Mouse (Mus musculus) lung, postnatal 0 days (tissue): ENCODE data around the gene Dnaja2. TPM values are rescaled to one million over a fixed set of nuclear protein-coding genes. Genes with fewer than 3 reads are reported as not detected.

Experiments used
- ATAC-seq: fragments of 200-750 bp; cut with Nextera tagmentation; 2 replicates; pipeline ENCODE4 v1.8.0; 2017; ENCODE audit warnings: moderate library complexity
- DNase-seq: peaks from one replicate; pipeline ENCODE4 v3.0.0-alpha.2; 2016; ENCODE audit warnings: low spot score
- H3K27ac ChIP-seq: fragments of 300-500 bp; sonication (generic); 2 replicates; pipeline ENCODE4 v1.5.1; 2014; ENCODE audit warnings: antibody characterized with exemption, mild to moderate bottlenecking, low read length, mixed read lengths
- H3K27me3 ChIP-seq: fragments of 300-500 bp; sonication (generic); replicated peaks from 2 replicates; pipeline ENCODE4 v1.6.1; 2014; ENCODE audit warnings: low read length, mixed read lengths; ENCODE audit not compliant: insufficient read depth
- H3K36me3 ChIP-seq: fragments of 300-500 bp; sonication (generic); 2 replicates; pipeline ENCODE4 v1.6.1; 2014; ENCODE audit warnings: low read length, mixed read lengths; ENCODE audit not compliant: insufficient read depth
- H3K4me1 ChIP-seq: fragments of 300-500 bp; sonication (generic); 2 replicates; pipeline ENCODE4 v1.6.1; 2014; ENCODE audit warnings: antibody characterized with exemption, low read depth, low read length, mixed read lengths; ENCODE audit not compliant: insufficient read depth
- H3K4me2 ChIP-seq: fragments of 300-500 bp; sonication (generic); replicated peaks from 2 replicates; pipeline ENCODE4 v1.6.1; 2014; ENCODE audit warnings: low read depth, mild to moderate bottlenecking, low read length, moderate library complexity, mixed read lengths
- H3K4me3 ChIP-seq: fragments of 300-500 bp; sonication (generic); 2 replicates; pipeline ENCODE4 v1.5.1; 2014; ENCODE audit warnings: low read depth, low read length
- H3K9ac ChIP-seq: fragments of 300-500 bp; sonication (generic); replicated peaks from 2 replicates; pipeline ENCODE4 v1.6.1; 2014; ENCODE audit warnings: low read depth, mild to moderate bottlenecking
- H3K9me3 ChIP-seq: fragments of 300-500 bp; sonication (generic); 2 replicates; pipeline ENCODE4 v1.6.1; 2016; ENCODE audit warnings: low read length, mixed read lengths
- CTCF ChIP-seq: IDR thresholded peaks from 2 replicates; pipeline ENCODE4 v1.5.1; 2016; ENCODE audit warnings: antibody characterized with exemption, mild to moderate bottlenecking
- EP300 ChIP-seq: IDR thresholded peaks from 2 replicates; pipeline ENCODE4 v1.6.1; 2016; ENCODE audit warnings: antibody characterized with exemption, mild to moderate bottlenecking, control low read depth
- WGBS: fragments of 180-500 bp; shearing (Covaris S2); extraction: QIAGEN DNeasy Blood & Tissue Kit; methylation state at CpG from one replicate; pipeline ENCODE4 v1.1.7; 2014; 5-methylcytosine and 5-hydroxymethylcytosine counted together
- polyA plus RNA-seq: library from polyadenylated mRNA; unstranded; fragments of >200 nt; fragmentation: Nextera tagmentation; extraction: Ambion mirVana; gene quantifications from 2 replicates; pipeline ENCODE4 v1.2.1, GENCODE M21; 2015

The Dnaja2 gene
- polyA plus RNA-seq, 1 experiment from 2014 or later, result 95.7 TPM

- H3K36me3 ChIP-seq, result peaks cover 22% of the 10 kb centered on the region; the same call in 1 of the 2 replicates
- 100% methylated on average over 2 of the region's 2 CpGs for WGBS
- no peak for TF ChIP-seq EP300
- TF ChIP-seq CTCF, result no peak
Measured at GRCm38 (mm10) chr8:85536332-85536731, 18.8 kb downstream of the Dnaja2 start.

GRCm38 (mm10) chr8:85534163-85534562, 21.0 kb downstream of the Dnaja2 start:
- ATAC-seq, result no peak; the same call in 1 of the 2 replicates
- WGBS, result 69% methylated on average over 1 of the region's 1 CpGs
- Histone ChIP-seq H3K27me3 (no peaks in the 10 kb centered on the region), H3K4me1 (no peaks in the 10 kb centered on the region), H3K9me3 (no peaks in the 10 kb centered on the region), H3K36me3 (peaks cover 10% of the 10 kb centered on the region; the same call in 1 of the 2 replicates), H3K4me2 (no peak overlapping the region), H3K4me3 (no peak overlapping the region), H3K9ac (no peak overlapping the region), H3K27ac (peak overlapping the region; percentile 43)
- DNase-seq, result no peak
- TF ChIP-seq EP300 (no peak), CTCF (no peak)

More at GRCm38 (mm10) chr8:85536332-85536731, 18.8 kb downstream of the Dnaja2 start:
- no peaks in the 10 kb centered on the region for H3K27me3 ChIP-seq
- H3K9me3 ChIP-seq, result no peaks in the 10 kb centered on the region
- H3K4me1 ChIP-seq, result no peaks in the 10 kb centered on the region
- no peak for DNase-seq
- H3K4me3 ChIP-seq, result no peak overlapping the region
- no peak overlapping the region for H3K27ac ChIP-seq
- no peak for ATAC-seq
- no peak overlapping the region for H3K9ac ChIP-seq
- H3K4me2 ChIP-seq, result no peak overlapping the region

- TF ChIP-seq CTCF (no peak), EP300 (no peak)
- H3K4me2 ChIP-seq, result no peak overlapping the region
- H3K9me3 ChIP-seq, result no peaks in the 10 kb centered on the region
- H3K27me3 ChIP-seq, result no peaks in the 10 kb centered on the region
- peak; percentile 50; the same call in 1 of the 2 replicates for ATAC-seq
- H3K4me3 ChIP-seq, result no peak overlapping the region
- 0 out of 2 replicates have a peak overlapping the region, but pooled peaks have one; percentile 43 for H3K27ac ChIP-seq
- peaks cover 9% of the 10 kb centered on the region; the same call in 1 of the 2 replicates for H3K36me3 ChIP-seq
- WGBS, result 51% methylated on average over 2 of the region's 2 CpGs
- DNase-seq, result peak; percentile 53
- H3K4me1 ChIP-seq, result no peaks in the 10 kb centered on the region
- H3K9ac ChIP-seq, result no peak overlapping the region
Measured at GRCm38 (mm10) chr8:85533434-85533833, 21.7 kb downstream of the Dnaja2 start.

GRCm38 (mm10) chr8:85532843-85533242, 22.3 kb downstream of the Dnaja2 start:
- H3K27me3 ChIP-seq, result no peaks in the 10 kb centered on the region
- H3K4me2 ChIP-seq, result no peak overlapping the region
- no peak overlapping the region for H3K4me3 ChIP-seq
- DNase-seq, result no peak
- 85% methylated on average over 4 of the region's 4 CpGs for WGBS
- H3K36me3 ChIP-seq, result peaks cover 4% of the 10 kb centered on the region; the same call in 1 of the 2 replicates
- no peaks in the 10 kb centered on the region for H3K4me1 ChIP-seq
- no peak for ATAC-seq
- H3K27ac ChIP-seq, result no peak overlapping the region
- no peaks in the 10 kb centered on the region for H3K9me3 ChIP-seq
- H3K9ac ChIP-seq, result no peak overlapping the region
- no peak for TF ChIP-seq CTCF
- no peak for TF ChIP-seq EP300

GRCm38 (mm10) chr8:85531471-85531870, 23.7 kb downstream of the Dnaja2 start:
- Histone ChIP-seq H3K9me3 (no peaks in the 10 kb centered on the region), H3K9ac (no peak overlapping the region), H3K27me3 (no peaks in the 10 kb centered on the region), H3K4me1 (no peaks in the 10 kb centered on the region), H3K27ac (0 out of 2 replicates have a peak overlapping the region, but pooled peaks have one; percentile 14), H3K4me2 (no peak overlapping the region), H3K36me3 (peaks cover 3% of the 10 kb centered on the region; the same call in 1 of the 2 replicates), H3K4me3 (no peak overlapping the region)
- no peak for ATAC-seq
- no peak for DNase-seq
- WGBS, result 76% methylated on average over 3 of the region's 3 CpGs
- TF ChIP-seq EP300 (no peak), CTCF (no peak)

GRCm38 (mm10) chr8:85530717-85531116, 24.4 kb downstream of the Dnaja2 start:
- peaks cover 3% of the 10 kb centered on the region; the same call in 1 of the 2 replicates for H3K36me3 ChIP-seq
- no peaks in the 10 kb centered on the region for H3K9me3 ChIP-seq
- H3K4me1 ChIP-seq, result no peaks in the 10 kb centered on the region
- TF ChIP-seq CTCF (no peak), EP300 (no peak)
- H3K4me2 ChIP-seq, result no peak overlapping the region
- ATAC-seq (no peak), DNase-seq (no peak)
- H3K27me3 ChIP-seq, result no peaks in the 10 kb centered on the region
- no peak overlapping the region for H3K9ac ChIP-seq
- H3K27ac ChIP-seq, result no peak overlapping the region
- H3K4me3 ChIP-seq, result no peak overlapping the region
- WGBS, result 89% methylated on average over 1 of the region's 1 CpGs
